ENCODE assay signal across 13 mouse cellular contexts in genomic region chr1:90441134-90441868, GRCm38 (mm10).
DNase-seq lines count a peak whose midpoint lies in the region; ATAC-seq lines count a peak whose summit lies in the region.
"Had no signal": no experiment of that assay in that cellular context is flagged by ENCODE, and none has a peak within 500 bp of the region (broad histone marks: within the 10 kb centered on the region; RNA-seq: fewer than 3 reads in every experiment).

No protein-coding gene starts in this region.

- no peak overlapping the region for H3K4me3 ChIP-seq in forebrain, embryonic 12.5 days (replicated peaks)
- no peak overlapping the region for H3K4me3 ChIP-seq in forebrain, embryonic 14.5 days (ENCODE audit: low read depth, low read length)
- H3K4me3 ChIP-seq in embryonic facial prominence, embryonic 14.5 days (ENCODE audit: low read depth, low read length): no peak overlapping the region
- H3K4me3 ChIP-seq in midbrain, embryonic 12.5 days: no peak overlapping the region
- H3K4me3 ChIP-seq: heart, embryonic 12.5 days had no signal

- no peak overlapping the region for H3K9ac ChIP-seq in forebrain, embryonic 12.5 days
- H3K9ac ChIP-seq in forebrain, embryonic 14.5 days (ENCODE audit: low read length): no peak overlapping the region
- H3K9ac ChIP-seq in embryonic facial prominence, embryonic 14.5 days (ENCODE audit: low read depth, low read length): no peak overlapping the region
- no peak overlapping the region for H3K9ac ChIP-seq in midbrain, embryonic 12.5 days (replicated peaks)
- H3K9ac ChIP-seq: heart, embryonic 12.5 days had no signal

- H3K4me2 ChIP-seq in forebrain, embryonic 12.5 days: no peak overlapping the region
- no peak overlapping the region for H3K4me2 ChIP-seq in forebrain, embryonic 14.5 days (ENCODE audit: low read length)
- H3K4me2 ChIP-seq in embryonic facial prominence, embryonic 14.5 days (ENCODE audit: low read depth, low read length): no peak overlapping the region
- H3K4me2 ChIP-seq in midbrain, embryonic 12.5 days (replicated peaks): no peak overlapping the region
- H3K4me2 ChIP-seq: heart, embryonic 12.5 days; liver, embryonic 11.5 days had no signal

- H3K4me1 ChIP-seq in forebrain, embryonic 12.5 days: peaks cover 31% of the 10 kb centered on the region
- H3K4me1 ChIP-seq in forebrain, embryonic 14.5 days (ENCODE audit: control insufficient read depth, insufficient read depth, low read length): no peaks in the 10 kb centered on the region; the same call in 1 of the 2 replicates
- H3K4me1 ChIP-seq in embryonic facial prominence, embryonic 14.5 days (ENCODE audit: control insufficient read depth, insufficient read depth, low read length): peaks cover 37% of the 10 kb centered on the region
- H3K4me1 ChIP-seq in midbrain, embryonic 12.5 days: peaks cover 37% of the 10 kb centered on the region

- no peak for ATAC-seq in forebrain, embryonic 12.5 days (ENCODE audit: low FRiP score)
- ATAC-seq in forebrain, embryonic 14.5 days: no peak
- peak; percentile 27; the same call in 1 of the 2 replicates for ATAC-seq in embryonic facial prominence, embryonic 14.5 days (ENCODE audit: low read depth)
- ATAC-seq in midbrain, embryonic 12.5 days (ENCODE audit: low FRiP score, low read depth): 0 out of 2 replicates have a peak, but pooled peaks have one; percentile 60
- no peak for ATAC-seq in inflammation-experienced regulatory T-cells, adult 6 months
- ATAC-seq: intestine, embryonic 16.5 days had no signal

- no peaks in the 10 kb centered on the region for H3K27me3 ChIP-seq in forebrain, embryonic 12.5 days
- no peaks in the 10 kb centered on the region for H3K27me3 ChIP-seq in forebrain, embryonic 14.5 days (replicated peaks; ENCODE audit: control insufficient read depth, insufficient read depth, low read length)
- no peaks in the 10 kb centered on the region for H3K27me3 ChIP-seq in embryonic facial prominence, embryonic 14.5 days (replicated peaks; ENCODE audit: control insufficient read depth, insufficient read depth, low read length)
- H3K27me3 ChIP-seq in midbrain, embryonic 12.5 days: peaks cover 5% of the 10 kb centered on the region; the same call in 1 of the 2 replicates
- H3K27me3 ChIP-seq: heart, embryonic 12.5 days had no signal

- H3K27ac ChIP-seq in forebrain, embryonic 12.5 days: peak overlapping the region; percentile 16; the same call in 1 of the 2 replicates
- H3K27ac ChIP-seq in forebrain, embryonic 14.5 days (ENCODE audit: low read depth, low read length): no peak overlapping the region
- peak overlapping the region; percentile 10; the same call in 1 of the 2 replicates for H3K27ac ChIP-seq in embryonic facial prominence, embryonic 14.5 days (replicated peaks; ENCODE audit: low read depth, low read length)
- H3K27ac ChIP-seq in midbrain, embryonic 12.5 days (replicated peaks): peak overlapping the region; percentile 52; the same call in 1 of the 2 replicates

- no peaks in the 10 kb centered on the region for H3K36me3 ChIP-seq in forebrain, embryonic 12.5 days (replicated peaks)
- H3K36me3 ChIP-seq in forebrain, embryonic 14.5 days (ENCODE audit: control insufficient read depth, insufficient read depth, low read length): no peaks in the 10 kb centered on the region
- no peaks in the 10 kb centered on the region for H3K36me3 ChIP-seq in embryonic facial prominence, embryonic 14.5 days (ENCODE audit: control insufficient read depth, insufficient read depth, low read length)
- no peaks in the 10 kb centered on the region for H3K36me3 ChIP-seq in midbrain, embryonic 12.5 days
- H3K36me3 ChIP-seq: heart, embryonic 12.5 days had no signal

- 40% methylated on average over 10 of the region's 10 CpGs for WGBS in forebrain, embryonic 12.5 days
- WGBS in forebrain, embryonic 14.5 days: 47% methylated on average over 10 of the region's 10 CpGs
- WGBS in embryonic facial prominence, embryonic 14.5 days: 32% methylated on average over 10 of the region's 10 CpGs
- 25% methylated on average over 10 of the region's 10 CpGs for WGBS in midbrain, embryonic 12.5 days

- no peak for DNase-seq in forebrain, embryonic 14.5 days (ENCODE audit: low spot score)
- DNase-seq in Muller cell, postnatal 12 days (ENCODE audit: inconsistent ontology term): peak; percentile 57
- peak; percentile 71 for DNase-seq in embryonic facial prominence, embryonic 14.5 days (ENCODE audit: low spot score)
- DNase-seq in layer of hippocampus, postnatal 10 days (ENCODE audit: low spot score in 2 of 2): no peak
- DNase-seq in urinary bladder, postnatal 4 days (ENCODE audit: low spot score in 2 of 2): no peak
- DNase-seq: layer of hippocampus, postnatal 36 days; lung, postnatal 4 days had no signal

- no peaks in the 10 kb centered on the region for H3K9me3 ChIP-seq in forebrain, embryonic 12.5 days
- H3K9me3 ChIP-seq in forebrain, embryonic 14.5 days (replicated peaks; ENCODE audit: control insufficient read depth, low read length): no peaks in the 10 kb centered on the region
- H3K9me3 ChIP-seq in embryonic facial prominence, embryonic 14.5 days (ENCODE audit: control insufficient read depth, low read length): no peaks in the 10 kb centered on the region
- no peaks in the 10 kb centered on the region for H3K9me3 ChIP-seq in midbrain, embryonic 12.5 days
- H3K9me3 ChIP-seq: heart, embryonic 12.5 days had no signal

Comparison
In these comparisons a context has a peak if more than half of its experiments do, and no peak if none do; other contexts are left out.
1. ATAC-seq: peak in embryonic facial prominence, embryonic 14.5 days (single experiment) and midbrain, embryonic 12.5 days (single experiment); none in forebrain, embryonic 12.5 days (single experiment), forebrain, embryonic 14.5 days (single experiment) and inflammation-experienced regulatory T-cells, adult 6 months (single experiment).
2. DNase-seq: peak in Muller cell, postnatal 12 days (single experiment) and embryonic facial prominence, embryonic 14.5 days (single experiment); none in forebrain, embryonic 14.5 days (single experiment), layer of hippocampus, postnatal 10 days (0 of 2) and urinary bladder, postnatal 4 days (0 of 2).